8 mouse cellular contexts compared by ENCODE assay signal in the genomic region with DNA sequence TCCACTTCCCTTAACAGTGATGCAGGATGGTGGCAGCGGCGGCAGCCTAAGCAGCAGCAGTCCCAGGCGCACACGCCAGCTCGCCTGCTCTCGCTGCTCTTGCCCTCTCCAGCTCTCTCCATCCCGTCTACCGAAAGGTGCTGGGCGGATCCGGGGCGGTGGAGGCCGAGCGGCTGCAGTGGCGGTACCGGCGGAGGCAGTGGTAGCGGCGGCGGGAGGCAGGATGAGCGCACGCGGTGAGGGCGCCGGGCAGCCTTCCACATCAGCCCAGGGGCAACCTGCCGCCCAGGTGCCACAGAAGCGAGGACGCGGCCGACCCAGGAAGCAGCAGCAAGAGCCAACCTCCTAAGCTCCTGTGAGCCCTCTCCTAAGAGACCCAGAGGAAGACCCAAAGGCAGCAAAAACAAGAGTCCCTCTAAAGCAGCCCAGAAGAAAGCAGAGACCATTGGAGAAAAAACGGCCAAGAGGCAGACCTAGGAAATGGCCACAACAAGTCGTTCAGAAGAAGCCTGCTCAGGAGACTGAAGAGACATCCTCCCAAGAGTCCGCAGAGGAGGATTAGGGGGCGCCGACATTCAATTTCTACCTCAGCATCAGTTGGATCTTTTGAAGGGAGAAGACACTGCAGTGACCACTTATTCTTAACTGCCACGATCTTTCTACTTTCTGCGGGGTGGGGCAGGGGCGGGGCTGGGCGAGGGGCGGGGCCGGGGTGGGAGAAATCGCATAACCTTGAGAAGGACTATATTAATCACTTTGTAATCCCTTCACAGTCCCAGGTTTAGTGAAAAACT. TPM values are rescaled to one million over a fixed set of nuclear protein-coding genes. Genes with fewer than 3 reads are reported as not detected.
DNase-seq lines count a peak whose midpoint lies in the region; ATAC-seq and TF ChIP-seq lines count a peak whose summit lies in the region.

No protein-coding gene starts in this region.

- H3K27ac ChIP-seq in kidney, embryonic 14.5 days (ENCODE audit: low read depth, low read length), result no peak overlapping the region
- H3K27ac ChIP-seq in forebrain, embryonic 10.5 days, result peak overlapping the region; percentile 60
- H3K27ac ChIP-seq in limb, embryonic 11.5 days (replicated peaks; ENCODE audit: low read depth, low read length), result no peak overlapping the region
- H3K27ac ChIP-seq in neural tube, embryonic 11.5 days (ENCODE audit: low read depth, low read length), result no peak overlapping the region

- peak overlapping the region; percentile 55 for H3K9ac ChIP-seq in kidney, embryonic 14.5 days (ENCODE audit: low read depth, low read length)
- H3K9ac ChIP-seq in limb, embryonic 11.5 days (ENCODE audit: low read length), result peak overlapping the region; percentile 54
- peak overlapping the region; percentile 31; the same call in 1 of the 2 replicates for H3K9ac ChIP-seq in neural tube, embryonic 11.5 days (ENCODE audit: low read length)

- CTCF ChIA-PET in Patski (lab: Charles Lee), result interaction anchor here (1.6 to 2.2 kb wide), 2 partner anchors 14 to 16 kb away, joined by 5 to 7 read pairs; no protein-coding TSS in a partner anchor

- no peak for DNase-seq in kidney, adult 9 months
- no peak for DNase-seq in Patski (ENCODE audit: low read depth, low spot score)
- no peak for DNase-seq in forebrain, embryonic 10.5 days (ENCODE audit: extremely low spot score, low spot score)
- peak; percentile 51 for DNase-seq in limb, embryonic 11.5 days (ENCODE audit: low spot score)
- no peak for DNase-seq in neural tube, embryonic 11.5 days (ENCODE audit: low spot score)
- no peak for DNase-seq in layer of hippocampus, adult 9-11 months
- DNase-seq in right cerebral cortex, postnatal 14 days, result no peak

- peak overlapping the region; percentile 42 for H3K4me3 ChIP-seq in kidney, embryonic 14.5 days (ENCODE audit: low read length)
- peak overlapping the region; percentile 59 for H3K4me3 ChIP-seq in forebrain, embryonic 10.5 days
- peak overlapping the region; percentile 35 for H3K4me3 ChIP-seq in limb, embryonic 11.5 days (ENCODE audit: low read depth, low read length)
- peak overlapping the region; percentile 34 for H3K4me3 ChIP-seq in neural tube, embryonic 11.5 days (ENCODE audit: low read depth, low read length)

- 1% methylated on average over 41 of the region's 41 CpGs for WGBS in kidney, embryonic 14.5 days
- WGBS in forebrain, embryonic 10.5 days, result 2% methylated on average over 41 of the region's 41 CpGs
- 1% methylated on average over 41 of the region's 41 CpGs for WGBS in limb, embryonic 11.5 days
- WGBS in neural tube, embryonic 11.5 days, result 1% methylated on average over 41 of the region's 41 CpGs

- in situ Hi-C loops in Patski (cut with MboI; ENCODE audit: low pct_unique_long_range_greater_than_20kb), result no loop called here

- H3K36me3 ChIP-seq in kidney, embryonic 14.5 days (ENCODE audit: control insufficient read depth, insufficient read depth, low read length), result no peaks in the 10 kb centered on the region; the same call in 1 of the 2 replicates
- no peaks in the 10 kb centered on the region for H3K36me3 ChIP-seq in forebrain, embryonic 10.5 days (replicated peaks)
- H3K36me3 ChIP-seq in limb, embryonic 11.5 days (ENCODE audit: control insufficient read depth, insufficient read depth, low read length), result no peaks in the 10 kb centered on the region
- H3K36me3 ChIP-seq in neural tube, embryonic 11.5 days (ENCODE audit: control insufficient read depth, insufficient read depth, low read length), result no peaks in the 10 kb centered on the region

- H3K4me2 ChIP-seq in kidney, embryonic 14.5 days (replicated peaks; ENCODE audit: low read depth, low read length), result peak overlapping the region; percentile 74
- peak overlapping the region; percentile 88 for H3K4me2 ChIP-seq in limb, embryonic 11.5 days (ENCODE audit: low read depth, severe bottlenecking)
- H3K4me2 ChIP-seq in neural tube, embryonic 11.5 days (ENCODE audit: low read depth), result peak overlapping the region; percentile 77

- ATAC-seq in kidney, embryonic 14.5 days (ENCODE audit: low FRiP score, low TSS enrichment), result peak; percentile 78
- ATAC-seq in Patski, result peak; percentile 34
- ATAC-seq in limb, embryonic 11.5 days (ENCODE audit: insufficient number of reproducible peaks, low FRiP score, low TSS enrichment, low read depth), result peak; percentile 42; the same call in 1 of the 2 replicates
- ATAC-seq in neural tube, embryonic 11.5 days (ENCODE audit: insufficient read depth, low FRiP score, low TSS enrichment), result no peak; the same call in 1 of the 2 replicates

- no peaks in the 10 kb centered on the region for H3K4me1 ChIP-seq in kidney, embryonic 14.5 days (ENCODE audit: control insufficient read depth, insufficient read depth, low read length)
- H3K4me1 ChIP-seq in forebrain, embryonic 10.5 days, result peaks cover 14% of the 10 kb centered on the region
- H3K4me1 ChIP-seq in limb, embryonic 11.5 days (ENCODE audit: control insufficient read depth, insufficient read depth, low read length), result no peaks in the 10 kb centered on the region
- H3K4me1 ChIP-seq in neural tube, embryonic 11.5 days (ENCODE audit: control insufficient read depth, insufficient read depth, low read length), result no peaks in the 10 kb centered on the region

- no peaks in the 10 kb centered on the region for H3K27me3 ChIP-seq in kidney, embryonic 14.5 days (ENCODE audit: control insufficient read depth, insufficient read depth, low read length)
- no peaks in the 10 kb centered on the region for H3K27me3 ChIP-seq in Patski
- H3K27me3 ChIP-seq in forebrain, embryonic 10.5 days (ENCODE audit: poor library complexity, severe bottlenecking), result peaks cover 24% of the 10 kb centered on the region
- no peaks in the 10 kb centered on the region for H3K27me3 ChIP-seq in limb, embryonic 11.5 days (ENCODE audit: control insufficient read depth, insufficient read depth, low read length)
- no peaks in the 10 kb centered on the region; the same call in 1 of the 2 replicates for H3K27me3 ChIP-seq in neural tube, embryonic 11.5 days (ENCODE audit: control insufficient read depth, insufficient read depth, low read length)

- no peaks in the 10 kb centered on the region for H3K9me3 ChIP-seq in kidney, embryonic 14.5 days (ENCODE audit: control insufficient read depth, low read length)
- no peaks in the 10 kb centered on the region for H3K9me3 ChIP-seq in forebrain, embryonic 10.5 days
- no peaks in the 10 kb centered on the region for H3K9me3 ChIP-seq in limb, embryonic 11.5 days (ENCODE audit: control insufficient read depth, low read length)
- H3K9me3 ChIP-seq in neural tube, embryonic 11.5 days (ENCODE audit: control insufficient read depth, low read length), result no peaks in the 10 kb centered on the region

- POLR2A ChIA-PET in Patski (lab: Charles Lee), result interaction anchor here (0.6 kb wide), 1 partner anchor 12 kb away, joined by 3 read pairs; no protein-coding TSS in a partner anchor

- no peak for TF ChIP-seq CTCF in Patski (IDR thresholded peaks at IDR 0.05)

RNA-seq across cellular contexts. Expression of a gene that starts 21.2 kb away (rescaled TPM):
- polyA plus RNA-seq in kidney, embryonic 14.5 days (2014; fragmentation: Nextera tagmentation; extraction: Ambion mirVana), result 17.0 and 17.6 TPM in 2 replicates
- 25.1 TPM for polyA plus RNA-seq in Patski (2021)
- 17.2 and 18.1 TPM in 2 replicates for polyA plus RNA-seq in forebrain, embryonic 10.5 days (2016; fragmentation: Nextera tagmentation; extraction: Ambion mirVana)
- 13.1 and 14.6 TPM in 2 replicates for polyA plus RNA-seq in limb, embryonic 11.5 days (2014; fragmentation: Nextera tagmentation; extraction: Ambion mirVana)
- polyA plus RNA-seq in neural tube, embryonic 11.5 days (2014; fragmentation: Nextera tagmentation; extraction: Ambion mirVana), result 19.2 and 22.8 TPM in 2 replicates

RNA-seq across cellular contexts. Expression of a gene that starts 21.8 kb away (rescaled TPM):
- polyA plus RNA-seq in kidney, embryonic 14.5 days (2014; fragmentation: Nextera tagmentation; extraction: Ambion mirVana), result 18.8 and 32.2 TPM in 2 replicates
- polyA plus RNA-seq in Patski (2021), result 37.4 TPM
- polyA plus RNA-seq in forebrain, embryonic 10.5 days (2016; fragmentation: Nextera tagmentation; extraction: Ambion mirVana), result 30.7 and 32.2 TPM in 2 replicates
- 35.6 and 40.1 TPM in 2 replicates for polyA plus RNA-seq in limb, embryonic 11.5 days (2014; fragmentation: Nextera tagmentation; extraction: Ambion mirVana)
- polyA plus RNA-seq in neural tube, embryonic 11.5 days (2014; fragmentation: Nextera tagmentation; extraction: Ambion mirVana), result 75.8 and 86.6 TPM in 2 replicates
